Comparison of ENCODE assay signal across 13 mouse cellular contexts in genomic region chr5:122930991-122931390, GRCm38 (mm10). TPM values are rescaled to one million over a fixed set of nuclear protein-coding genes. Genes with fewer than 3 reads are reported as not detected.
DNase-seq lines count a peak whose midpoint lies in the region; ATAC-seq and TF ChIP-seq lines count a peak whose summit lies in the region.
"Had no signal": no experiment of that assay in that cellular context is flagged by ENCODE, and none has a peak within 500 bp of the region (broad histone marks: within the 10 kb centered on the region; RNA-seq: fewer than 3 reads in every experiment).

No protein-coding gene starts in this region.

- intact Hi-C loops in heart, postnatal 25 days (cut with DNase I): no loop called here

- peak; percentile 47; the same call in 1 of the 2 replicates for ATAC-seq in heart, embryonic 16.5 days (replicated peaks; ENCODE audit: extremely low read depth, insufficient read depth, low FRiP score)
- ATAC-seq in liver, embryonic 15.5 days (ENCODE audit: insufficient read depth): no peak
- ATAC-seq in liver, embryonic 11.5 days (replicated peaks; ENCODE audit: low FRiP score): no peak
- ATAC-seq: CD4-positive, CD25-positive, alpha-beta regulatory T cell, adult 4 months had no signal

- peaks cover 16% of the 10 kb centered on the region for H3K36me3 ChIP-seq in heart, embryonic 16.5 days (ENCODE audit: control insufficient read depth, insufficient read depth)
- 0 out of 2 replicates have a peak, but pooled peaks cover 3% of the 10 kb centered on the region for H3K36me3 ChIP-seq in liver, embryonic 15.5 days (replicated peaks)
- H3K36me3 ChIP-seq in liver, embryonic 11.5 days (ENCODE audit: control insufficient read depth, insufficient read depth, low read length): no peaks in the 10 kb centered on the region
- H3K36me3 ChIP-seq in small intestine, adult 2 months (ENCODE audit: control insufficient read depth, insufficient read depth, low read length): peaks cover 10% of the 10 kb centered on the region

- no peak for TF ChIP-seq CTCF in lung, adult 2 months (IDR thresholded peaks at IDR 0.05; ENCODE audit: insufficient read depth, low read length)
- no peak for TF ChIP-seq CTCF in small intestine, adult 2 months (IDR thresholded peaks at IDR 0.05; ENCODE audit: extremely low read depth, insufficient read length, insufficient replicate concordance, low read depth, low read length)

- TF ChIP-seq POLR2A in lung, adult 2 months (IDR thresholded peaks at IDR 0.05; ENCODE audit: borderline replicate concordance, extremely low read depth, low read depth, low read length): no peak
- no peak for TF ChIP-seq POLR2A in small intestine, adult 2 months (IDR thresholded peaks at IDR 0.05; ENCODE audit: low read depth, low read length)

- peak overlapping the region; percentile 22 for H3K4me2 ChIP-seq in heart, embryonic 16.5 days (ENCODE audit: low read depth, low read length)
- H3K4me2 ChIP-seq in liver, embryonic 15.5 days: no peak overlapping the region
- H3K4me2 ChIP-seq in liver, embryonic 11.5 days: no peak overlapping the region
- H3K4me2 ChIP-seq: lung, embryonic 15.5 days had no signal

- no peak overlapping the region for H3K4me3 ChIP-seq in heart, embryonic 16.5 days (ENCODE audit: low read length)
- H3K4me3 ChIP-seq in liver, embryonic 15.5 days (replicated peaks): no peak overlapping the region
- no peak overlapping the region for H3K4me3 ChIP-seq in liver, embryonic 11.5 days (ENCODE audit: low read depth, low read length)
- no peak overlapping the region for H3K4me3 ChIP-seq in lung, adult 2 months (replicated peaks; ENCODE audit: extremely low read depth, low read depth, low read length)
- H3K4me3 ChIP-seq in small intestine, adult 2 months (ENCODE audit: low read depth, low read length): no peak overlapping the region
- H3K4me3 ChIP-seq: lung, embryonic 15.5 days had no signal

- H3K27ac ChIP-seq in heart, embryonic 16.5 days (ENCODE audit: low read length): peak overlapping the region; percentile 75
- H3K27ac ChIP-seq in liver, embryonic 15.5 days (replicated peaks): 0 out of 2 replicates have a peak overlapping the region, but pooled peaks have one; percentile 10
- H3K27ac ChIP-seq in liver, embryonic 11.5 days (ENCODE audit: low read depth, low read length): no peak overlapping the region
- peak overlapping the region; percentile 6; the same call in 1 of the 2 replicates for H3K27ac ChIP-seq in small intestine, adult 2 months (ENCODE audit: insufficient read depth, low read depth, low read length)
- H3K27ac ChIP-seq: lung, embryonic 15.5 days had no signal

- DNase-seq in heart, postnatal 25 days (ENCODE audit: low spot score): no peak
- no peak for DNase-seq in liver, embryonic 11.5 days (ENCODE audit: low spot score)
- DNase-seq in lung, adult 2 months: peak; percentile 38
- no peak for DNase-seq in embryo, embryonic 10.5 days (ENCODE audit: low spot score)
- DNase-seq: cerebellum, adult 11 months; gastrocnemius, postnatal 36 days; midbrain, embryonic 14.5 days; right cerebral cortex, postnatal 25 days had no signal

- H3K4me1 ChIP-seq in heart, embryonic 16.5 days (ENCODE audit: control insufficient read depth, insufficient read depth, low read length): peaks cover 24% of the 10 kb centered on the region
- H3K4me1 ChIP-seq in liver, embryonic 15.5 days (replicated peaks): 0 out of 2 replicates have a peak, but pooled peaks cover 9% of the 10 kb centered on the region
- no peaks in the 10 kb centered on the region for H3K4me1 ChIP-seq in liver, embryonic 11.5 days (replicated peaks; ENCODE audit: control insufficient read depth, insufficient read depth, low read length)
- no peaks in the 10 kb centered on the region for H3K4me1 ChIP-seq in lung, adult 2 months (ENCODE audit: control insufficient read depth, insufficient read depth, low read length)
- H3K4me1 ChIP-seq in small intestine, adult 2 months (ENCODE audit: control insufficient read depth, insufficient read depth, insufficient read length, low read length): peaks cover 11% of the 10 kb centered on the region; the same call in 1 of the 2 replicates

- H3K9me3 ChIP-seq in heart, embryonic 16.5 days (replicated peaks; ENCODE audit: control insufficient read depth, low read length): no peaks in the 10 kb centered on the region
- no peaks in the 10 kb centered on the region for H3K9me3 ChIP-seq in liver, embryonic 15.5 days (replicated peaks)
- H3K9me3 ChIP-seq in liver, embryonic 11.5 days (ENCODE audit: control insufficient read depth, low read length): no peaks in the 10 kb centered on the region
- H3K9me3 ChIP-seq: lung, embryonic 15.5 days had no signal

- 37% methylated on average over 7 of the region's 7 CpGs for WGBS in heart, embryonic 16.5 days
- WGBS in liver, embryonic 15.5 days (ENCODE audit: insufficient replicate concordance): 72% methylated on average over 7 of the region's 7 CpGs
- 91% methylated on average over 7 of the region's 7 CpGs for WGBS in liver, embryonic 11.5 days
- 58% methylated on average over 7 of the region's 7 CpGs for WGBS in lung, adult 2 months
- WGBS in small intestine, adult 2 months: 33% methylated on average over 7 of the region's 7 CpGs

- no peaks in the 10 kb centered on the region for H3K27me3 ChIP-seq in heart, embryonic 16.5 days (ENCODE audit: control insufficient read depth, insufficient read depth, low read length)
- no peaks in the 10 kb centered on the region for H3K27me3 ChIP-seq in liver, embryonic 15.5 days
- H3K27me3 ChIP-seq in liver, embryonic 11.5 days (replicated peaks; ENCODE audit: control insufficient read depth, insufficient read depth, low read length): no peaks in the 10 kb centered on the region
- no peaks in the 10 kb centered on the region for H3K27me3 ChIP-seq in small intestine, adult 2 months (ENCODE audit: control insufficient read depth, insufficient read depth, low read length)
- H3K27me3 ChIP-seq: lung, embryonic 15.5 days had no signal

- no peak overlapping the region for H3K9ac ChIP-seq in heart, embryonic 16.5 days (ENCODE audit: low read length)
- no peak overlapping the region for H3K9ac ChIP-seq in liver, embryonic 15.5 days
- no peak overlapping the region for H3K9ac ChIP-seq in liver, embryonic 11.5 days (ENCODE audit: low read depth, low read length)
- H3K9ac ChIP-seq: lung, embryonic 15.5 days had no signal

RNA-seq across cellular contexts. Expression of gene Kdm2b, which starts 58.6 kb away (rescaled TPM):
- polyA plus RNA-seq in heart, embryonic 16.5 days (2015; fragmentation: Nextera tagmentation; extraction: Ambion mirVana): 26.8 and 27.3 TPM in 2 replicates
- total RNA-seq in heart, postnatal 25 days (2021): 10 to 100 TPM; 15.4 to 16.8 TPM
- 15.0 and 15.6 TPM in 2 replicates for polyA plus RNA-seq in liver, embryonic 15.5 days (2015; fragmentation: Nextera tagmentation; extraction: Ambion mirVana)
- 46.8 and 48.8 TPM in 2 replicates for polyA plus RNA-seq in liver, embryonic 11.5 days (2014; fragmentation: Nextera tagmentation; extraction: Ambion mirVana)
- 16.6 and 20.1 TPM in 2 replicates for polyA plus RNA-seq in lung, adult 2 months (2012; rRNA removed)
- polyA plus RNA-seq in small intestine, adult 2 months (2012; rRNA removed): 8.6 and 12.0 TPM in 2 replicates
